Mouse (Mus musculus) thymus, postnatal 10 days (tissue): ENCODE measurements around the gene Fndc3b.

ENCODE experiments used
- DNase-seq, 2 experiments: peaks; one replicate each; pipeline ENCODE4 v3.0.0; 2021; ENCODE audit warnings: low spot score in 2 of 2

The Fndc3b gene

GRCm38 (mm10) chr3:27710648-27711428 lies at the start of gene Fndc3b:
Gene Fndc3b, minus strand, starts transcription at chr3:27711307.
- DNase-seq, result peak; percentile 76 to 80

- no peak for DNase-seq
Measured at GRCm38 (mm10) chr3:27760278-27760677, 49.2 kb upstream of the Fndc3b start.

- no peak for DNase-seq
Measured at GRCm38 (mm10) chr3:27758976-27759375, 47.9 kb upstream of the Fndc3b start.

GRCm38 (mm10) chr3:27751657-27752056 lies 40.5 kb upstream of the Fndc3b start:
- no peak for DNase-seq

- no peak for DNase-seq
Measured at GRCm38 (mm10) chr3:27751156-27751555, 40.0 kb upstream of the Fndc3b start.

GRCm38 (mm10) chr3:27745651-27746050 lies 34.5 kb upstream of the Fndc3b start:
- no peak for DNase-seq

GRCm38 (mm10) chr3:27744754-27745153 lies 33.6 kb upstream of the Fndc3b start:
- no peak for DNase-seq

GRCm38 (mm10) chr3:27743271-27744145 lies 32.4 kb upstream of the Fndc3b start:
- DNase-seq, result no peak

GRCm38 (mm10) chr3:27742124-27742523 lies 31.0 kb upstream of the Fndc3b start:
- DNase-seq, result no peak

- no peak for DNase-seq
Measured at GRCm38 (mm10) chr3:27740136-27740535, 29.0 kb upstream of the Fndc3b start.

- DNase-seq, result no peak
Measured at GRCm38 (mm10) chr3:27736180-27736579, 25.1 kb upstream of the Fndc3b start.

- no peak for DNase-seq
Measured at GRCm38 (mm10) chr3:27735113-27735512, 24.0 kb upstream of the Fndc3b start.

- no peak for DNase-seq
Measured at GRCm38 (mm10) chr3:27728798-27729782, 18.0 kb upstream of the Fndc3b start.

GRCm38 (mm10) chr3:27728176-27728575 lies 17.1 kb upstream of the Fndc3b start:
- DNase-seq, result no peak

GRCm38 (mm10) chr3:27725752-27726151 lies 14.6 kb upstream of the Fndc3b start:
- DNase-seq, result no peak

- DNase-seq, result no peak
Measured at GRCm38 (mm10) chr3:27724208-27724607, 13.1 kb upstream of the Fndc3b start.

GRCm38 (mm10) chr3:27718829-27719365 lies 7.8 kb upstream of the Fndc3b start:
- no peak for DNase-seq

- DNase-seq, result no peak
Measured at GRCm38 (mm10) chr3:27713971-27714370, 2.9 kb upstream of the Fndc3b start.

- DNase-seq, result no peak
Measured at GRCm38 (mm10) chr3:27712421-27712820, 1.3 kb upstream of the Fndc3b start.

GRCm38 (mm10) chr3:27709906-27710647 lies 1.0 kb downstream of the Fndc3b start:
- DNase-seq, result peak in 1 of 2 experiments; percentile 18
